Mouse (Mus musculus): Measurements from ENCODE around the gene Rgl1.

- TF ChIP-seq POLR2A (IDR thresholded peaks at IDR 0.05; ENCODE audit: control insufficient read depth, low read depth, low read length) (no peak), CTCF (IDR thresholded peaks at IDR 0.05; ENCODE audit: control insufficient read depth, insufficient read depth, insufficient replicate concordance, low read depth, low read length) (no peak)
Measured at GRCm38 (mm10) chr1:152771016-152771415, 4.9 kb upstream of the Rgl1 start.
